Mouse (Mus musculus) lung, embryonic 15.5 days (tissue): Measurements from ENCODE around the gene 4930568D16Rik. TPM values are rescaled to one million over a fixed set of nuclear protein-coding genes. Genes with fewer than 3 reads are reported as not detected.
A peak's percentile ranks its signal among the peaks of the same experiment; 100 is the strongest.

Experiments
- ATAC-seq: fragments of 200-750 bp; cut with Nextera tagmentation; 2 replicates; pipeline ENCODE4 v1.8.0; 2017; ENCODE audit warnings: moderate number of reproducible peaks, borderline replicate concordance; ENCODE audit not compliant: low FRiP score, low TSS enrichment; ENCODE audit errors: extremely low read depth
- H3K27ac ChIP-seq: fragments of 300-500 bp; sonication (generic); 2 replicates; pipeline ENCODE4 v1.5.1; 2015; ENCODE audit warnings: moderate library complexity, mild to moderate bottlenecking, inconsistent platforms
- H3K27me3 ChIP-seq: fragments of 300-500 bp; sonication (generic); 2 replicates; pipeline ENCODE4 v1.6.1; 2015; ENCODE audit warnings: inconsistent platforms
- H3K36me3 ChIP-seq: fragments of 300-500 bp; sonication (generic); 2 replicates; pipeline ENCODE4 v1.6.1; 2015; ENCODE audit warnings: inconsistent platforms
- H3K4me1 ChIP-seq: fragments of 300-500 bp; sonication (generic); 2 replicates; pipeline ENCODE4 v1.6.1; 2015; ENCODE audit warnings: inconsistent platforms
- H3K4me2 ChIP-seq: fragments of 300-500 bp; sonication (generic); 2 replicates; pipeline ENCODE4 v1.6.1; 2015; ENCODE audit warnings: inconsistent platforms, mild to moderate bottlenecking, moderate library complexity
- H3K4me3 ChIP-seq: fragments of 300-500 bp; sonication (generic); 2 replicates; pipeline ENCODE4 v1.5.1; 2015; ENCODE audit warnings: mild to moderate bottlenecking, inconsistent platforms
- H3K9ac ChIP-seq: fragments of 300-500 bp; sonication (generic); 2 replicates; pipeline ENCODE4 v1.6.1; 2015; ENCODE audit warnings: inconsistent platforms
- H3K9me3 ChIP-seq: fragments of 300-500 bp; sonication (generic); 2 replicates; pipeline ENCODE4 v1.6.1; 2016; ENCODE audit warnings: inconsistent platforms
- WGBS: fragments of 180-500 bp; shearing (Covaris S2); methylation state at CpG from one replicate; pipeline ENCODE4 v1.1.7; 2015; 5-methylcytosine and 5-hydroxymethylcytosine counted together
- polyA plus RNA-seq: library from polyadenylated mRNA; unstranded; fragments of >200 nt; fragmentation: Nextera tagmentation; extraction: Ambion mirVana; gene quantifications from 2 replicates; pipeline ENCODE4 v1.2.1, GENCODE M21; 2015

4930568D16Rik gene
- polyA plus RNA-seq, 1 experiment from 2014 or later = not detected

DNA sequence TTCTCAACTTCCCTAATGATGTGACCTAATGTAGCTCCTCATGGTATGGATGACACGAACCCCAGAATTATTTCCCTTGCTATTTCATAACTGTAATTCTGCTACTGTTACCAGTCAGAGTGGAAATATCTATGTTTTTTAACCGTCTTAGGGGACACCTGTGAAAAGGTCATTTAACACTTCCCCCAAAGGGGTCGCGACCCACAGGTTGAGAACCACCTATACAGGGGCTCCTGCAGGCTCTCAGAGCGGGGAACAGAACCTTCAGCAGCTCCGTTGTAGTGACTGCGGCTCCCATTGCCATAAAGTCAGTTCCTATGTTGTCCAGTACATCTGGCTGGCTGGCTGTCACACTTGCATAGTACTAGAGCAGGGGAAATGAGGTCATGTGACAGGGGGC is 33.2 kb upstream of the 4930568D16Rik start:
- Histone ChIP-seq H3K4me3 (no peak overlapping the region), H3K9ac (no peak overlapping the region), H3K27ac (no peak overlapping the region), H3K27me3 (no peaks in the 10 kb centered on the region), H3K4me1 (peaks cover 5% of the 10 kb centered on the region; the same call in 1 of the 2 replicates), H3K4me2 (no peak overlapping the region), H3K36me3 (0 out of 2 replicates have a peak, but pooled peaks cover 7% of the 10 kb centered on the region), H3K9me3 (no peaks in the 10 kb centered on the region)
- 79% methylated on average over 7 of the region's 7 CpGs for WGBS
- no peak for ATAC-seq

DNA sequence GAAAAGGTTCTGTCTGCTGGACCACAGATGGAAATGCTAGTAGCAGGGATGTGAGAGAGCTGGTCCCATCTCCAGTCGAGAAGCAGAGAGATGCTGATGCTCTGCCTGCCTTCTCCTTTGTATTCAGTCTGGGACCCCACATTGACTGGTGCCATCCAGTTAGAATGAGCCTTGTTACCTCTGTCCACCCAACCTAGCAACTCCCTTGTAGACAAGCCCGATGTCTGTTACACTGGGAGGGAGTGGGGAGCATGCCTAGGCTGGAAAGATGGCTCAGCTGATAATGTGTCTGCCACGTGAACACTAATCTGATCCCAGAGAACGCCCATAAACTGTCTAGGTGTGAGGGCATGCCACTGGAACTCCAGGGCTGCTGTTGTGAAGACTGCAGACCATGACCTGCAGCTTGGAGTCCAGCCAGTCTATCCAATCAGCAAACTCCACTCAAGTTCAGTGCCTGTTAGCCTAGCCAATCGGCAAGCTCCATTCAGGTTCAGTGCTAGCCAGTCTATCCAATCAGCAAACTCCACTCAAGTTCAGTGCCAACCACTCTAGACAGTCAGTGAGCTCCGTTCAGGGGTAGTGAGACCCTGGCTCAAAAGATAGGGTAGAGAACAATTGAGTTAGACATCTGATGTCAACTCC is 30.8 kb upstream of the 4930568D16Rik start:
- Histone ChIP-seq H3K9ac (no peak overlapping the region), H3K4me3 (no peak overlapping the region), H3K36me3 (0 out of 2 replicates have a peak, but pooled peaks cover 7% of the 10 kb centered on the region), H3K27ac (no peak overlapping the region), H3K27me3 (no peaks in the 10 kb centered on the region), H3K4me1 (peaks cover 5% of the 10 kb centered on the region; the same call in 1 of the 2 replicates), H3K9me3 (no peaks in the 10 kb centered on the region), H3K4me2 (no peak overlapping the region)
- ATAC-seq = peak; percentile 31; the same call in 1 of the 2 replicates
- 73% methylated on average over 6 of the region's 6 CpGs for WGBS

DNA sequence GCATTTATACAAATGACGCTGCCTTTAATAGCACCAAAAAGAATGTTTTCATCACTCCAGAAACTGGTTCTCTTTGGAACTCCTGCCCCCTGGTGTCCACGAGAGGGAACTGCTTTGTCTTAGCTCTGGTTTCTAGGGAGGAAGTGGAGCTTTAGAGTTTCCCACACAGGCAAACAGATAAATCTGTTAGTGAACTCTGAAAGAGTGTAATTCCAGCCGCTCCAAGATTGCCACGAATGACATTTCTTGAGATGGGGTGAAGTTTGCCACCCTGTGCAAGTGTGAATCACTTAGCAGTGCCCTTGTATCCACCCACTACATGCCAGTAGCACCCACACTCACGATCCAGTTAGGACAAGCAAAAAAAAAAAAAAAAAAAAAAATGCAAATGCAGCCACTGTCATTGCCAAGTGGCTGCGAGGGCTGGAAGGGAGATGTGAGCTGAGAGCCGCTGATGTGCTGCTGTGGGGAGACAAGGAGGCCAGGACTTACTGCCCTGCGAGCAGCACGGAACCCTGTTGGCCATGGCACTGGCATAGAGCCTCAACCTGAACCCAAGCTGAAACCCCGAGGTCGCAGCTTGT is 30.2 kb upstream of the 4930568D16Rik start:
- peaks cover 5% of the 10 kb centered on the region; the same call in 1 of the 2 replicates for H3K4me1 ChIP-seq
- WGBS = 43% methylated on average over 11 of the region's 11 CpGs
- H3K9me3 ChIP-seq = no peaks in the 10 kb centered on the region
- no peak overlapping the region for H3K4me3 ChIP-seq
- H3K27me3 ChIP-seq = no peaks in the 10 kb centered on the region
- H3K4me2 ChIP-seq = no peak overlapping the region
- no peak overlapping the region for H3K9ac ChIP-seq
- 0 out of 2 replicates have a peak, but pooled peaks cover 7% of the 10 kb centered on the region for H3K36me3 ChIP-seq
- H3K27ac ChIP-seq = no peak overlapping the region
- peak; percentile 55; the same call in 1 of the 2 replicates for ATAC-seq

DNA sequence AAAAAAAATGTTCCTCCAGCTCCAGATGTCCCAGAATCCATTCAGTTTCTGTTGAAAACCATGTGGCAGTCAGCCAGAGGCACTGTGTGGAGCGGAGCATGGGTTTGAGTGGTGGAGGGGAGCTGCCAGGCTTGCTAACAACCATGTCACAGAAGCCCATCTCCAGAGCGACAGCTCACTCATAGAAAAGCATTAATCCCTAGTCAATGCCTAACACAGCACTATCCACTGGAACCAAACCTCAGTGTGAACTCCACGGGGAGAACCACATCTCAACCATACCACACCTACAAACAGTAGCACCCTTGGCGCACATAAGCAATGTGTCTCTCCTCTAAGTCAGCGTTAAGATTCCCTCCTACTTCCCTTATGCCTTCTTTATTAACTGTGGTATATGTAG is 29.6 kb upstream of the 4930568D16Rik start, which contains the start of gene 4930402F06Rik:
Gene 4930402F06Rik, minus strand, starts transcription at position 80 of the 400 bp plus-strand sequence.
- Histone ChIP-seq H3K27ac (no peak within 1 kb of the TSS), H3K4me3 (no peak within 1 kb of the TSS), H3K27me3 (no peaks in the 10 kb centered on the region), H3K9me3 (no peaks in the 10 kb centered on the region), H3K9ac (no peak within 1 kb of the TSS), H3K4me2 (no peak within 1 kb of the TSS), H3K36me3 (0 out of 2 replicates have a peak, but pooled peaks cover 3% of the 10 kb centered on the region), H3K4me1 (peaks cover 5% of the 10 kb centered on the region; the same call in 1 of the 2 replicates)
- ATAC-seq = peak; percentile 19; the same call in 1 of the 2 replicates
- WGBS = 52% methylated on average over 5 of the region's 5 CpGs

DNA sequence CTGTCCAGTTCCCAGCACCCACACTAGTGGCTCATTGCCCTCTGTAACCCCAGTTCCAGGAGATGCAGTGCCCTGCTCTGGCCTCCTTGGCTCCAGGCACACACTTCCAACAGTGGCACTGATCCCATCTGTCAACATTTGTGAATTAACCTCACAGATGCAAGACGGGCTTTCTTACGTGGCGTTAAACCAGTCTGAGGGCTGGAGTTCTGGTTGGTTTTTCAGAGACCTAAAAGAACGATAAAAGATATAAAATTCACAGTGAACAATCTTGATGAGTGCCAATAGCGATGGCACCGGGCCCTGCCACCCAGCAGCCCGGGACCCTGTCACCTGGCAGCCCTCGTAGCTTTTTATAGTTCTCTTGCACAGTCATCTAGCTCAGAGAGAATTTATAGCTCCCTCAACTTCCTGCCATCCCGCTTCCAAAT is 17.9 kb upstream of the 4930568D16Rik start:
- Histone ChIP-seq H3K27ac (no peak overlapping the region), H3K4me3 (no peak overlapping the region)
- ATAC-seq = no peak

DNA sequence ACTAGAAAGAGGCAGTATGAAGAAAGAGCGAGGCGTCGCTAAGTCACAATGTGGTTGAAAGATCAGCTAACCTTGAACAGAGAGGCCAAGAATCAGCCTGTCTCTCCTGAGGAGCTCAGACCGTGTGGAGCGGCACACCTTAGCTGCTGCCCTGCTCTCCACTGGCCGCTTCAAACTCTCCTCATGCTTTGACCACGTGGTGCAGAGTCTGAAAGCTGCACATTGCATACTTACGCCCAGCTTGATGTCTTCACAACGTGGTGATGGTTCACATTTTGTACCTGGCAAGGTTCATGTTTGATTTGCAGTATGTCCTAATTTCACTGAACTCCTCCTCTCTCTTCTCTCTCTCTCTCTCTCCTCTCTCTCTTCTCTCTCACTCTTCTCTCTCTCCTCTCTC is 11.8 kb upstream of the 4930568D16Rik start:
- 0 out of 2 replicates have a peak, but pooled peaks cover 4% of the 10 kb centered on the region for H3K4me1 ChIP-seq
- no peaks in the 10 kb centered on the region for H3K36me3 ChIP-seq
- no peak overlapping the region for H3K9ac ChIP-seq
- H3K4me3 ChIP-seq = no peak overlapping the region
- no peaks in the 10 kb centered on the region for H3K9me3 ChIP-seq
- H3K27me3 ChIP-seq = no peaks in the 10 kb centered on the region
- 59% methylated on average over 9 of the region's 9 CpGs for WGBS
- H3K4me2 ChIP-seq = no peak overlapping the region
- H3K27ac ChIP-seq = no peak overlapping the region
- ATAC-seq = no peak

More for the DNA sequence above, 17.9 kb upstream of the 4930568D16Rik start:
- Histone ChIP-seq H3K36me3 (no peaks in the 10 kb centered on the region), H3K27me3 (no peaks in the 10 kb centered on the region), H3K9ac (no peak overlapping the region), H3K9me3 (no peaks in the 10 kb centered on the region), H3K4me1 (no peaks in the 10 kb centered on the region), H3K4me2 (no peak overlapping the region)
- WGBS = 63% methylated on average over 9 of the region's 9 CpGs

DNA sequence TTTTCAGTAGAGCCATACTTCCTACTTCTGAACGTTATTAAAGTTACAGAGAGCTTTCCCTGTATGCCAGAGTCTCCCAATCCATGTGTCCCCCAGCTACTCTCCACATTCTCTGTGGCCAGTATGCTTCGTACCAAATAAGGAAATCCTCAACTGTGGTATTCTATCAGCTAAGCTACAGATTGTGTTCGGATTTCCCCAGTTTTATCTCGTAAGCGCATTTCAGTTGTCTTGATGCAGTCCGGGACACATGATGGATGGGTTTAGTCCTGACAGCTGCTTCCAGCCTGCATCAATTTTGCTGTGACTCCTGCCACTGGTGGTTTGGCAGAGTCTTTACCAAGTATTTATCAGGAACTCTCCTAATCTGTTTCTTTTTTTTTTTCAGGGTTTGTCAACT is 10.1 kb upstream of the 4930568D16Rik start:
- WGBS = 8% methylated on average over 6 of the region's 6 CpGs
- no peak overlapping the region for H3K4me2 ChIP-seq
- H3K36me3 ChIP-seq = no peaks in the 10 kb centered on the region

DNA sequence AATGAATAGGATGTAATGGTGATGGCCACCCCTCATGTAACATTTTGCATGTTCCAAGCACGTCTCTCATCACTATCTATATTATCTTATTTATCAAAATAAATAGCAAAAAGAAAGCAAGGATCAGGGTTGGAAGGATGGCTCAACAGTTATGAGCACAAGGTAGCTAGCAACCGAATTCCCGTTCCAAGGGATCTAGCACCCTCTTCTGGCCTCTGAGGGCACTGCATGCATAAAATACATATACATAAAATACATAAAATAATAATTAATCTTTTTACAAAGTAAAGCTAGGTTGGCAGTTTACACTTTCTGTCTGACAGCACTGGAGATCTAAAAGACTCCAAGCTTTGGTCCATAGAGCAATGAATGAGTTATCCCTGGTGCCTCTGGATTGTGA is 5.5 kb upstream of the 4930568D16Rik start:
- H3K27ac ChIP-seq = no peak overlapping the region
- ATAC-seq = no peak
- H3K4me3 ChIP-seq = no peak overlapping the region
- 0 out of 2 replicates have a peak, but pooled peaks cover 4% of the 10 kb centered on the region for H3K4me1 ChIP-seq
- H3K4me2 ChIP-seq = no peak overlapping the region
- no peaks in the 10 kb centered on the region for H3K36me3 ChIP-seq
- no peaks in the 10 kb centered on the region for H3K9me3 ChIP-seq
- no peaks in the 10 kb centered on the region for H3K27me3 ChIP-seq
- WGBS = 14% methylated on average over 3 of the region's 3 CpGs
- H3K9ac ChIP-seq = no peak overlapping the region

More for the DNA sequence above, 10.1 kb upstream of the 4930568D16Rik start:
- ATAC-seq = no peak
- Histone ChIP-seq H3K9ac (no peak overlapping the region), H3K27ac (no peak overlapping the region), H3K4me3 (no peak overlapping the region), H3K9me3 (no peaks in the 10 kb centered on the region), H3K27me3 (no peaks in the 10 kb centered on the region), H3K4me1 (0 out of 2 replicates have a peak, but pooled peaks cover 4% of the 10 kb centered on the region)

DNA sequence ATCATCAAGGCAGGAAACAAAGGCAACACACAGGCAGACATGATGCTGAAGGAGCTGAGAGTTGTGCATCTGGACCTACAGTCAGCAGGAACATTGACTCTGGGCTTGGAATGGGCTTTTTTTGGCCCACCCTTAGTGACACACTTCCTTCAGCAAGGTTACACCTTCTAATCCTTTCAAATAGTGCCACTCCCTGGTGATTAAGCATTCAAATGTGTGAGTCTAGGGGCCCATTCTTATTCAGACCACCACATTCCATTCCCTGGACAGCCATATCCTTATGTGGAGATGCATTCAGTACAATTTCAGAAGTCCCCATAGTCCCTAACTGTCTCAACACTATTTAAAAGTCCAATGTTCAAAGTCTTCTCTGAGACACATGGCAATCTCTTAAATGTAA is 3.2 kb upstream of the 4930568D16Rik start:
- no peak overlapping the region for H3K4me3 ChIP-seq
- ATAC-seq = no peak
- H3K27ac ChIP-seq = no peak overlapping the region
- no peaks in the 10 kb centered on the region for H3K36me3 ChIP-seq
- H3K9ac ChIP-seq = no peak overlapping the region
- H3K9me3 ChIP-seq = no peaks in the 10 kb centered on the region
- H3K4me1 ChIP-seq = no peaks in the 10 kb centered on the region
- H3K4me2 ChIP-seq = no peak overlapping the region
- H3K27me3 ChIP-seq = no peaks in the 10 kb centered on the region

DNA sequence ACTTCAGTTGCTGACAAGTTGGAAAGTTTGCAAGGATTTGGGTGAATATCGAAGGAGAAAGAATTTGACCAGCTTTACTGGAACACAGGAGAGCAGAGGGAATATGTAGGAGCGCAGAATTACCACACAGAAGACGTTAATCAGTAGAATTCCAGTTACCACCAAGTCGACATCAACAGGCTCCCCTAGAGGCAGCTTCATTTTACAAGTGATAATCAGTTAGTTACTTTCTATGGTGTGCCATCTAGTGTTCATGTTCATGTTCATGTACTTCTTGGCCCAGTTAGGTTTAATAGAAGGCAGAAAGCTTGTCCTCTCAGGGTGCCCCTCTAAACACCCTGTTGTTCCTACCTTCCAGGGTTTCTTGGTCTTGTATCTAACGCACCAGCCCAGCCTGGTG is 18.3 kb downstream of the 4930568D16Rik start:
- Histone ChIP-seq H3K9ac (no peak overlapping the region), H3K4me2 (no peak overlapping the region), H3K36me3 (no peaks in the 10 kb centered on the region), H3K27ac (no peak overlapping the region), H3K27me3 (no peaks in the 10 kb centered on the region), H3K4me3 (no peak overlapping the region), H3K9me3 (no peaks in the 10 kb centered on the region), H3K4me1 (no peaks in the 10 kb centered on the region)
- WGBS = 44% methylated on average over 5 of the region's 5 CpGs
- no peak; the same call in 1 of the 2 replicates for ATAC-seq

DNA sequence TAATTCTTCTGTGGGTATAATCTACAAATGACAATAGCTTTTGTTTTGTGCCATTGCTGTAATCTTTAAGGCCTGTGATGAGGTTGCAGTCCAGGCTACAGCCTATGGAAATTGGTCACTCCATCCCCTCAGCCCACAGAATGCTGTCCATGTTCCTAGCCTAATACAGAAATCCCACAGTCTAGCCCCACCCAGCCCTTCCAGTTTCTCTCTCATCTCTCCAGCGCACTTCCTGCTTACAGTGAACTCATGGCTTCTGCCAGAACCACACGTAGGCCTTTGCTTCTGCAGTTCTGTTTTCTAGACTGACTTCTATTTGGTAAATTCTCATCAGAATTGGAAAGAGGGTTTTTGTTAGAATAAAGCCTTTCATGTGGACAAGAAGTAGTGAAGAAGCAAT is 21.5 kb downstream of the 4930568D16Rik start:
- no peak for ATAC-seq
- Histone ChIP-seq H3K4me3 (no peak overlapping the region), H3K9ac (no peak overlapping the region), H3K4me2 (no peak overlapping the region), H3K4me1 (no peaks in the 10 kb centered on the region), H3K27ac (no peak overlapping the region), H3K27me3 (no peaks in the 10 kb centered on the region), H3K36me3 (no peaks in the 10 kb centered on the region), H3K9me3 (no peaks in the 10 kb centered on the region)
- 58% methylated on average over 2 of the region's 2 CpGs for WGBS

DNA sequence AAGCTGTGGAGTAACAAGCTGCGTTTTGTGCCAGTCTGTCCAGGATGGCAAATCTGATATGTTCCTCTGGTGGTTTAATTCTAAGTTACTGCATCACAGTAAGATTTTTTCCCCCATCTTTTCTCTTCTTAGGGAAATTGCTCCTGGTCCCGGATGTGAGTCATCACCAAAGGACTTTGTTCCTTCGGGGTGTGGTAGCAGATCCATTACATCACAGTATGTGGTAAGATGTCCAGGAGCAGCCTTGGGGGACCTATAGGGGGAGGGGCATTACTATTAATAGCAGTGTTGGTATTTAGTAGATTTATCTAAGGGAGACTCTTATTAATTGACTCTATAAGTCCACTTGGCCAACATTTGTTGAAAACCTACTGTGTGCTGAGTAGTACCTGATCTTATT is 24.9 kb downstream of the 4930568D16Rik start:
- Histone ChIP-seq H3K9me3 (no peaks in the 10 kb centered on the region), H3K9ac (no peak overlapping the region), H3K27me3 (no peaks in the 10 kb centered on the region), H3K4me1 (peaks cover 11% of the 10 kb centered on the region), H3K4me2 (no peak overlapping the region), H3K4me3 (no peak overlapping the region), H3K36me3 (no peaks in the 10 kb centered on the region), H3K27ac (no peak overlapping the region)
- no peak for ATAC-seq
- 71% methylated on average over 3 of the region's 3 CpGs for WGBS
